14 mouse cellular contexts compared by ENCODE assay signal in the genomic region with DNA sequence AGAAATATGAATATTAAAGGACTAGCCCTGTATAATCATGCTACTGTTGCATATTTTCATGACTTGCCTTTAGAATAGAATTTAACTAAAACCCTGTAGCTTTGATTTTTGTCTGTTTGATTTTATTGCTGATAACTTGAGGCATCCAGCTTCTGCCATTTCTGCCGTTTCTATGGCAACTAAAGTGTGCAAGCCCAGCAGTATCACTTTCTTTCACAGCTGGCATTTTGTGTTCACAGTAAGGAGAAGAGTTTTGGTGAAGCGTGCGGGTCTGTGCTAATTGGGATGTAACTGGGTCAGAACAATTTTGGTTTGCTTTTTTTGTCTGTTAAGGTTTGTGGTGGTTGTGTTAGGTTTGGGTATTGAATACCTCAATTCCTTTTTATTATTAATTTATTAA.
DNase-seq lines count a peak whose midpoint lies in the region; ATAC-seq and TF ChIP-seq lines count a peak whose summit lies in the region.
"Had no signal": no experiment of that assay in that cellular context is flagged by ENCODE, and none has a peak within 500 bp of the region (broad histone marks: within the 10 kb centered on the region; RNA-seq: fewer than 3 reads in every experiment).

No protein-coding gene starts in this region.

- H3K27ac ChIP-seq in midbrain, embryonic 14.5 days (replicated peaks; ENCODE audit: low read depth, low read length): no peak overlapping the region
- no peak overlapping the region for H3K27ac ChIP-seq in midbrain, embryonic 10.5 days (replicated peaks)
- peak overlapping the region; percentile 96 for H3K27ac ChIP-seq in cortical plate, adult 2 months (ENCODE audit: insufficient read depth, low read length)
- H3K27ac ChIP-seq: limb, embryonic 10.5 days; midbrain, embryonic 12.5 days had no signal

- no peak overlapping the region for H3K9ac ChIP-seq in midbrain, embryonic 14.5 days (replicated peaks; ENCODE audit: low read length)
- H3K9ac ChIP-seq: midbrain, embryonic 12.5 days had no signal

- H3K4me1 ChIP-seq in midbrain, embryonic 14.5 days (ENCODE audit: control insufficient read depth, insufficient read depth, low read length): peaks cover 28% of the 10 kb centered on the region
- peaks cover 61% of the 10 kb centered on the region for H3K4me1 ChIP-seq in midbrain, embryonic 10.5 days
- H3K4me1 ChIP-seq in cortical plate, adult 2 months (ENCODE audit: control insufficient read depth, insufficient read depth, low read length): peaks cover 16% of the 10 kb centered on the region

- WGBS in midbrain, embryonic 14.5 days: 28% methylated on average over 3 of the region's 3 CpGs
- WGBS in midbrain, embryonic 10.5 days: 57% methylated on average over 3 of the region's 3 CpGs

- no peak; the same call in 1 of the 2 replicates for ATAC-seq in midbrain, embryonic 14.5 days (ENCODE audit: low FRiP score, low TSS enrichment)

- intact Hi-C loops in heart, postnatal 36 days (cut with DNase I): no loop called here
- intact Hi-C loops in heart, postnatal 10 days (cut with DNase I): no loop called here

- H3K4me2 ChIP-seq in midbrain, embryonic 14.5 days (ENCODE audit: low read length): no peak overlapping the region
- H3K4me2 ChIP-seq: midbrain, embryonic 12.5 days had no signal

- H3K36me3 ChIP-seq in midbrain, embryonic 14.5 days (ENCODE audit: control insufficient read depth, insufficient read depth, low read length): no peaks in the 10 kb centered on the region
- peaks cover 7% of the 10 kb centered on the region; the same call in 1 of the 2 replicates for H3K36me3 ChIP-seq in midbrain, embryonic 10.5 days
- H3K36me3 ChIP-seq: limb, embryonic 10.5 days; midbrain, embryonic 12.5 days had no signal

- no peak for TF ChIP-seq CTCF in cortical plate, adult 2 months (IDR thresholded peaks at IDR 0.05; ENCODE audit: extremely low read depth, insufficient read depth, low read length)

- H3K4me3 ChIP-seq in midbrain, embryonic 14.5 days (replicated peaks; ENCODE audit: low read depth, low read length): no peak overlapping the region
- no peak overlapping the region for H3K4me3 ChIP-seq in midbrain, embryonic 10.5 days
- H3K4me3 ChIP-seq in cortical plate, adult 2 months (ENCODE audit: insufficient read depth, low read length): no peak overlapping the region
- H3K4me3 ChIP-seq: limb, embryonic 10.5 days; midbrain, embryonic 12.5 days had no signal

- H3K9me3 ChIP-seq in midbrain, embryonic 14.5 days (ENCODE audit: control insufficient read depth, low read length): no peaks in the 10 kb centered on the region
- no peaks in the 10 kb centered on the region for H3K9me3 ChIP-seq in midbrain, embryonic 10.5 days (replicated peaks)
- H3K9me3 ChIP-seq: limb, embryonic 10.5 days; midbrain, embryonic 12.5 days had no signal

- peak; percentile 56 for DNase-seq in heart, adult 11 months
- no peak for DNase-seq in heart, postnatal 36 days
- DNase-seq in midbrain, embryonic 14.5 days: peak; percentile 79
- DNase-seq in midbrain, embryonic 10.5 days (ENCODE audit: low spot score): no peak
- DNase-seq in retina, embryonic 14.5 days (ENCODE audit: low spot score): peak; percentile 75
- DNase-seq in heart, postnatal 10 days: no peak
- DNase-seq: adrenal gland, postnatal 36 days; cerebellum, postnatal 36 days; kidney, postnatal 25 days; lung, adult 2 months; thymus, postnatal 14 days had no signal

- no peak for TF ChIP-seq POLR2A in cortical plate, adult 2 months (IDR thresholded peaks at IDR 0.05; ENCODE audit: extremely low read depth, insufficient read depth, low read length)

- no peaks in the 10 kb centered on the region for H3K27me3 ChIP-seq in midbrain, embryonic 14.5 days (ENCODE audit: control insufficient read depth, insufficient read depth, low read length)
- H3K27me3 ChIP-seq in midbrain, embryonic 10.5 days (ENCODE audit: low read depth, poor library complexity, severe bottlenecking): no peaks in the 10 kb centered on the region
- H3K27me3 ChIP-seq: midbrain, embryonic 12.5 days had no signal

Comparison
In these comparisons a context has a peak if more than half of its experiments do, and no peak if none do; other contexts are left out.
1. DNase-seq: peak in heart, adult 11 months (single experiment), midbrain, embryonic 14.5 days (single experiment) and retina, embryonic 14.5 days (single experiment); none in heart, postnatal 36 days (0 of 2), midbrain, embryonic 10.5 days (single experiment) and heart, postnatal 10 days (0 of 2).